Mouse (Mus musculus): ENCODE data around the gene Tmem178b.

DNA sequence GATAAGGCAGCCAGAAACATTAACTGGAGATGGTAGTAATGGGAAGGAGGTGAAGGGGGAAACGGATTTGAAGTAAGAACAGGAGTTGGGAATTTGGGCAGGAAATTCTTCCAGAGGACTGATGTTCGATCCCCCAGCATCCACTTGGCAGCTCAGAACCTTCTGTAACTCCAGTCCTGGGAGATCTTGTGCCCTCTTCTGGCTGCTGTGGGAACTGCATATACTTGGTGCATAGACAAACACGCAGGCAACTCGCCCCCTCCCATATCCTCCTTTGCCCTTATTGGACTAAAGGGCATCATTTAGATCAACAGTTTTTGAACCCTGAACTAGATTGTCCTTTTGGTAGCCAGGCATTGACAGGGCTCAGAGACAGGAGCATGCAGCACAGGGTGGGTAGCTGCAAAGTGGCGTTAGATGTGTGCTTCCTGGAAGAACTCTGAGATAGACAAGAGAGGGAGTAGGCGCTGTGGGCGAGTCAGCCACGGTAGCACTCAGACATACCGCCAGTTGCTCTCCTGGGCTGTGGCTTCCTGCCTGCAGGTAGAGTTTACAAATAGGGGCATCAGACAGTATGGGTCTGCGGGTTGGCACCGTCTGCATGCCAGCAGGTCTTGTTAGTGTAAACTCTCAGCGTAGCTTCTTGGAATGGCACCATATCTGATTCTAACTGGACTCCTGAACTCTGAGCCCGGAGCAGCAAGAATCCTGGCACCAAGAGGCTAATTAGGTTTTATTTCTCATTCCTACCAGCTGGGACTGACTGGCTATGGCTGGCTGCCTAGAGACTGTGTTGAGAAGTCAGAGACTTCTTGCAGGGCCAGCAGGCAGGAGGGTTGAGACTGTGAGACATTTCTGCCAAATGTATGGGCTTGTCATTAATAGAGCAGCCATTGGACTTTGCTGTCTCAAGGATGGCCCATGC lies 364.0 kb downstream of the Tmem178b start:
- peak; percentile 62 for TF ChIP-seq CTCF (IDR thresholded peaks at IDR 0.05; ENCODE audit: insufficient read depth, low read length)
- TF ChIP-seq POLR2A (IDR thresholded peaks at IDR 0.05; ENCODE audit: borderline replicate concordance, extremely low read depth, low read depth, low read length): no peak
